Mouse (Mus musculus): ENCODE data around the gene Gast.

- no peak for TF ChIP-seq POLR2A (IDR thresholded peaks at IDR 0.05; ENCODE audit: insufficient read depth, low read length)
- TF ChIP-seq CTCF (IDR thresholded peaks at IDR 0.05; ENCODE audit: low read depth, low read length) = no peak
- TF ChIP-seq EP300 (IDR thresholded peaks at IDR 0.05; ENCODE audit: insufficient read depth, low read depth, low read length) = peak; percentile 89
Observed at GRCm38 (mm10) chr11:100376005-100376404, 41.8 kb downstream of the Gast start.

Data from ES-Bruce4 (cell line).